Mouse (Mus musculus): Measurements from ENCODE around the gene Foxa3.

DNA sequence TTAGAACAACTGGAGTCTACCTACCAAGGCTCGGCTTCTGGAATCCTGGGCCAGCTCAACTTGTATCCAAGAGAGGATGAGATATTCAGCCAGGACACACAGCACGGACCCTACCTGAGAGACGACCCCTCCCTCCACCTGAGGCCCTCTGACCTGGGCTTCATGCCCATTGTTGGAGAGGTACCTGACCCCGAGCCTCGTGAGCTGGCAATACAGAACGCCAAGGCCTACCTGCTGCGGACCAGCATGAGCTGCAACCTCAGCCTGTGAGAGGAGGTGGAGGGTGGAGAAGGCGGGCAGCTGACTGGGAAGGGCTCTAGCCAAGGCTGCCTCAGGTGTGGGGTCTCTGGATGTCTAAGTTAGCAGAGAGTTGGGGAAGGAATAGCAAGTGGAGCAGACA lies 31.8 kb upstream of the Foxa3 start:
- TF ChIP-seq CTCF (IDR thresholded peaks at IDR 0.05 in 2 of 3, conservative IDR thresholded peaks at IDR 0.05 in 1 of 3; ENCODE audit: control insufficient read depth in 1 of 3, insufficient read depth in 1 of 3, low read depth in 2 of 3, low read length in 3 of 3, poor library complexity in 1 of 3, severe bottlenecking in 1 of 3) (no peak), MXI1 (IDR thresholded peaks at IDR 0.05; ENCODE audit: low read depth, low read length) (no peak), POLR2A (IDR thresholded peaks at IDR 0.05; ENCODE audit: control insufficient read depth in 1 of 2, insufficient read depth in 1 of 2, low read depth in 1 of 2, low read length in 2 of 2, poor library complexity in 1 of 2) (no peak), GABPA (IDR thresholded peaks at IDR 0.05; ENCODE audit: low read depth, low read length) (no peak), TAL1 (IDR thresholded peaks at IDR 0.05; ENCODE audit: low read length) (no peak)

All from MEL (cell line).